12 mouse cellular contexts compared by ENCODE assay signal in genomic region chr13:44939326-44940035, GRCm38 (mm10).
A peak's percentile ranks its signal among the peaks of the same experiment; 100 is the strongest.
DNase-seq lines count a peak whose midpoint lies in the region; ATAC-seq and TF ChIP-seq lines count a peak whose summit lies in the region.
"Had no signal": no experiment of that assay in that cellular context is flagged by ENCODE, and none has a peak within 500 bp of the region (broad histone marks: within the 10 kb centered on the region; RNA-seq: fewer than 3 reads in every experiment).

No protein-coding gene starts in this region.

- H3K4me3 ChIP-seq in heart, postnatal 0 days (ENCODE audit: low read depth, low read length): no peak overlapping the region
- no peak overlapping the region for H3K4me3 ChIP-seq in heart, embryonic 11.5 days (ENCODE audit: low read depth, low read length)
- peak overlapping the region; percentile 14 for H3K4me3 ChIP-seq in E14TG2a.4 (replicated peaks; ENCODE audit: low read length)
- no peak overlapping the region for H3K4me3 ChIP-seq in midbrain, embryonic 16.5 days (ENCODE audit: low read depth, low read length)
- H3K4me3 ChIP-seq: embryonic facial prominence, embryonic 12.5 days; liver, embryonic 12.5 days had no signal

- no peak for TF ChIP-seq CTCF in heart, postnatal 0 days (IDR thresholded peaks at IDR 0.05; ENCODE audit: low read depth)
- TF ChIP-seq CTCF in E14TG2a.4 (conservative IDR thresholded peaks at IDR 0.05; ENCODE audit: low read length): no peak

- no peaks in the 10 kb centered on the region for H3K27me3 ChIP-seq in heart, postnatal 0 days (ENCODE audit: control insufficient read depth, insufficient read depth, low read length)
- H3K27me3 ChIP-seq in heart, embryonic 11.5 days (ENCODE audit: control insufficient read depth, insufficient read depth, low read length): no peaks in the 10 kb centered on the region
- H3K27me3 ChIP-seq in E14TG2a.4 (ENCODE audit: insufficient read depth, low read length): no peaks in the 10 kb centered on the region
- H3K27me3 ChIP-seq in midbrain, embryonic 16.5 days (ENCODE audit: control insufficient read depth, insufficient read depth, low read depth, low read length): no peaks in the 10 kb centered on the region
- H3K27me3 ChIP-seq: embryonic facial prominence, embryonic 12.5 days; liver, embryonic 12.5 days had no signal

- no peak for DNase-seq in heart, postnatal 0 days (ENCODE audit: low spot score)
- DNase-seq in ZHBTc4 (ENCODE audit: low read depth, low spot score): peak; percentile 80
- DNase-seq in lung, postnatal 36 days: peak; percentile 72
- no peak for DNase-seq in left cerebral cortex, adult 8-10 months (ENCODE audit: low spot score in 2 of 2)
- DNase-seq: adrenal gland, adult 8-10 months; cerebellum, adult 8-10 months; thymus, postnatal 14 days had no signal

- H3K36me3 ChIP-seq in heart, postnatal 0 days (replicated peaks; ENCODE audit: control insufficient read depth, insufficient read depth, low read length): 0 out of 2 replicates have a peak, but pooled peaks cover 5% of the 10 kb centered on the region
- H3K36me3 ChIP-seq in heart, embryonic 11.5 days (ENCODE audit: control insufficient read depth, insufficient read depth, low read length): no peaks in the 10 kb centered on the region
- 0 out of 2 replicates have a peak, but pooled peaks cover 10% of the 10 kb centered on the region for H3K36me3 ChIP-seq in E14TG2a.4 (ENCODE audit: insufficient read depth, low read length)
- no peaks in the 10 kb centered on the region for H3K36me3 ChIP-seq in midbrain, embryonic 16.5 days (ENCODE audit: control insufficient read depth, insufficient read depth, low read length)

- peaks cover 9% of the 10 kb centered on the region; the same call in 1 of the 2 replicates for H3K4me1 ChIP-seq in heart, postnatal 0 days (ENCODE audit: control insufficient read depth, insufficient read depth)
- no peaks in the 10 kb centered on the region for H3K4me1 ChIP-seq in heart, embryonic 11.5 days (ENCODE audit: control insufficient read depth, insufficient read depth, low read length)
- H3K4me1 ChIP-seq in E14TG2a.4 (replicated peaks; ENCODE audit: low read depth, low read length): peaks cover 40% of the 10 kb centered on the region
- peaks cover 18% of the 10 kb centered on the region for H3K4me1 ChIP-seq in midbrain, embryonic 16.5 days (ENCODE audit: control insufficient read depth, insufficient read depth, low read length)

- H3K4me2 ChIP-seq in heart, postnatal 0 days (ENCODE audit: low read depth, low read length): no peak overlapping the region
- no peak overlapping the region for H3K4me2 ChIP-seq in heart, embryonic 11.5 days
- H3K4me2 ChIP-seq in midbrain, embryonic 16.5 days (ENCODE audit: low read length): no peak overlapping the region
- H3K4me2 ChIP-seq: embryonic facial prominence, embryonic 12.5 days; liver, embryonic 12.5 days had no signal

- 61% methylated on average over 8 of the region's 8 CpGs for WGBS in heart, postnatal 0 days
- WGBS in heart, embryonic 11.5 days (ENCODE audit: insufficient replicate concordance): 66% methylated on average over 8 of the region's 8 CpGs
- 79% methylated on average over 8 of the region's 8 CpGs for WGBS in midbrain, embryonic 16.5 days

- peak overlapping the region; percentile 57 for H3K27ac ChIP-seq in heart, postnatal 0 days (ENCODE audit: low read depth)
- H3K27ac ChIP-seq in heart, embryonic 11.5 days (ENCODE audit: low read depth, low read length): no peak overlapping the region
- H3K27ac ChIP-seq in midbrain, embryonic 16.5 days (ENCODE audit: low read length): no peak overlapping the region
- H3K27ac ChIP-seq: embryonic facial prominence, embryonic 12.5 days; liver, embryonic 12.5 days had no signal

- no peak overlapping the region for H3K9ac ChIP-seq in heart, postnatal 0 days (replicated peaks; ENCODE audit: low read depth, low read length)
- no peak overlapping the region for H3K9ac ChIP-seq in heart, embryonic 11.5 days (ENCODE audit: low read depth, low read length)
- H3K9ac ChIP-seq in midbrain, embryonic 16.5 days (ENCODE audit: low read depth, low read length): no peak overlapping the region
- H3K9ac ChIP-seq: embryonic facial prominence, embryonic 12.5 days; liver, embryonic 12.5 days had no signal

- TF ChIP-seq EP300 in heart, postnatal 0 days (IDR thresholded peaks at IDR 0.05; ENCODE audit: low read depth): no peak

- no peaks in the 10 kb centered on the region for H3K9me3 ChIP-seq in heart, postnatal 0 days (replicated peaks; ENCODE audit: control insufficient read depth, low read length)
- H3K9me3 ChIP-seq in heart, embryonic 11.5 days (replicated peaks; ENCODE audit: control insufficient read depth, low read length): no peaks in the 10 kb centered on the region
- no peaks in the 10 kb centered on the region for H3K9me3 ChIP-seq in E14TG2a.4 (ENCODE audit: low read length)
- H3K9me3 ChIP-seq in midbrain, embryonic 16.5 days (replicated peaks; ENCODE audit: control insufficient read depth, low read length, poor library complexity, severe bottlenecking): no peaks in the 10 kb centered on the region
- H3K9me3 ChIP-seq: embryonic facial prominence, embryonic 12.5 days; liver, embryonic 12.5 days had no signal

- no peak for ATAC-seq in heart, postnatal 0 days (ENCODE audit: insufficient read depth, low read depth)
- no peak for ATAC-seq in heart, embryonic 11.5 days (replicated peaks; ENCODE audit: insufficient number of reproducible peaks, low FRiP score, low TSS enrichment)
- no peak for ATAC-seq in midbrain, embryonic 16.5 days
- ATAC-seq: liver, embryonic 12.5 days had no signal

Comparison
In these comparisons a context has a peak if more than half of its experiments do, and no peak if none do; other contexts are left out.
1. DNase-seq: peak in ZHBTc4 (single experiment) and lung, postnatal 36 days (single experiment); none in heart, postnatal 0 days (single experiment) and left cerebral cortex, adult 8-10 months (0 of 2).